Mouse (Mus musculus): Measurements from ENCODE around the gene Acads. TPM values are rescaled to one million over a fixed set of nuclear protein-coding genes. Genes with fewer than 3 reads are reported as not detected.
"Not testable (repeated sequence)": the region's sequence is repeated elsewhere in the genome, so short reads cannot be mapped to it uniquely, and the experiment has no call there.

Acads gene
- polyA plus RNA-seq, 1 experiment = 30.6 TPM

DNA sequence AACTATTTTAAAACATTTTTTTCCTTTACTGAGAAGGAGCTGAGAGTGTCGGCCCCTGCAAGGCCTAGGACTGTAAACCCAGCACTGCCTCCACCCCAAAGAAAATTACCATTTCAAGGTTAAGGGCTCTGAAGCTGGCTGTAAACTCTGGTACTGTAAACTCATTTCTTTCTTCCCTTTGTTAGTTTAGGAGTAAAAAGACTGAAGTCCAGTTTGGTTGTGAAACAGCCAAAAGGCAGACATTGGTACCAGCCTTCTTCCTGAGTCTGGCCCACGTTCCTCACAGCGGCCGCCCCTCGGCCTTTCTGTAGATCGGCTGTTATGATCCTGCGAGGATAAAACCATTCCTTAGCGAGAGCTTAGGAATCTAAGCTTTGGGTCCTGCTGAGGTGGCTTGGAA, 4.6 kb downstream of the Acads start:
- WGBS = 97% methylated on average over 8 of the region's 8 CpGs
- Histone ChIP-seq H3K4me1 (ENCODE audit: control insufficient read depth, insufficient read depth, insufficient read length) (no peaks in the 10 kb centered on the region; the same call in none of the 2 replicates), H3K4me3 (ENCODE audit: extremely low read depth, insufficient read depth, insufficient read length) (no peak overlapping the region), H3K36me3 (ENCODE audit: control insufficient read depth, insufficient read depth, low read length) (peaks cover 5% of the 10 kb centered on the region; the same call in 1 of the 2 replicates), H3K27ac (ENCODE audit: insufficient read depth, low read length) (no peak overlapping the region), H3K27me3 (ENCODE audit: control insufficient read depth, insufficient read depth, low read length) (no peaks in the 10 kb centered on the region)
- DNase-seq (ENCODE audit: low read depth in 1 of 2, low spot score in 2 of 2) = no peak
- TF ChIP-seq POLR2A (IDR thresholded peaks at IDR 0.05; ENCODE audit: low read depth, low read length) = no peak
- TF ChIP-seq CTCF (IDR thresholded peaks at IDR 0.05; ENCODE audit: extremely low read depth, insufficient read depth, insufficient read length, insufficient replicate concordance) = no peak

DNA sequence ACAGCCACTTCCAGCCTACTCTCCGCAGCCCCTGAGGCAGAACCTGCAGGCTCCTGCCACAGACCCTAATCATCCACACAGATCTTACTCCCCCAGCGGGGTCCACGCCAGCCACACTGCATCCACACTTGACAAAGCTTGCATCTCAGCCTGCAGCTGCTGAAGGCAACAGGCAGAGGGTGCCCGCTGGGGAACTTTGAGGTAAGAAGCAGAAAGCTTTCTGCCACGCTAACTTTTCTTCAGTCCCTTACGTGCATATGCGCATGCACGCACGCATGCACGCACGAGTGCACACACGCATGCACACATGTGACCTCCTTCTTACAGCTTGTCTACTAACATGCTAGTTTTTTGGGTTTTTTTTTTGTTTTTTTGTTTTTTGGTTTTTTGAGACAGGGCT, 5.9 kb downstream of the Acads start:
- TF ChIP-seq CTCF (IDR thresholded peaks at IDR 0.05; ENCODE audit: extremely low read depth, insufficient read depth, insufficient read length, insufficient replicate concordance) (no peak), POLR2A (IDR thresholded peaks at IDR 0.05; ENCODE audit: low read depth, low read length) (no peak)
- H3K27me3 ChIP-seq (ENCODE audit: control insufficient read depth, insufficient read depth, low read length) = no peaks in the 10 kb centered on the region
- no peak for DNase-seq (ENCODE audit: low read depth in 1 of 2, low spot score in 2 of 2)
- peaks cover 5% of the 10 kb centered on the region; the same call in 1 of the 2 replicates for H3K36me3 ChIP-seq (ENCODE audit: control insufficient read depth, insufficient read depth, low read length)
- H3K27ac ChIP-seq (ENCODE audit: insufficient read depth, low read length) = no peak overlapping the region
- no peaks in the 10 kb centered on the region for H3K4me1 ChIP-seq (ENCODE audit: control insufficient read depth, insufficient read depth, insufficient read length)
- WGBS = 92% methylated on average over 12 of the region's 12 CpGs
- no peak overlapping the region for H3K4me3 ChIP-seq (ENCODE audit: extremely low read depth, insufficient read depth, insufficient read length)

DNA sequence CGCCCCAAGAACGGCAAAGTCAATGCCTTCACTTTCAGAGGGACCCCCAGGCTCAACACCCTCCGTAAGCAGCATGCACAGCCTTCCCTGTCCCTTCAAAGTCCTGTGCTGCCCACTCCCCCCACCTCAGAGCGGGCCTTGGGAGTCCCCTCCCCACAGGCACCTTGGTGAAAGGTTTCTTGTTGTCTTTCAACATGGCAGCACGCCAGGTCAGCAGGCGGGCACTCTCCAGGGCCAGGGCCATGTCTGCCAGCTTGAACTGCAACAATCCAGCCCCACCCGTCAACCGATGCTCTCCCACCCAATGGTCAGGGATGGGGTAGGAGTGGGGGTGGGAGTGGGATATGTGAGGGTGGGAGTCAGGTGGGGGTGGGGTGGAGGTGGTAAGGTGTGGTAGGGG, 8.0 kb downstream of the Acads start:
- Histone ChIP-seq H3K4me1 (ENCODE audit: control insufficient read depth, insufficient read depth, insufficient read length) (no peaks in the 10 kb centered on the region), H3K36me3 (ENCODE audit: control insufficient read depth, insufficient read depth, low read length) (peaks cover 5% of the 10 kb centered on the region; the same call in 1 of the 2 replicates), H3K27ac (ENCODE audit: insufficient read depth, low read length) (no peak overlapping the region), H3K27me3 (ENCODE audit: control insufficient read depth, insufficient read depth, low read length) (no peaks in the 10 kb centered on the region), H3K4me3 (ENCODE audit: extremely low read depth, insufficient read depth, insufficient read length) (no peak overlapping the region)
- 93% methylated on average over 8 of the region's 8 CpGs for WGBS
- DNase-seq (ENCODE audit: low read depth in 1 of 2, low spot score in 2 of 2) = no peak
- no peak for TF ChIP-seq CTCF (IDR thresholded peaks at IDR 0.05; ENCODE audit: extremely low read depth, insufficient read depth, insufficient read length, insufficient replicate concordance)
- TF ChIP-seq POLR2A (IDR thresholded peaks at IDR 0.05; ENCODE audit: low read depth, low read length) = no peak

DNA sequence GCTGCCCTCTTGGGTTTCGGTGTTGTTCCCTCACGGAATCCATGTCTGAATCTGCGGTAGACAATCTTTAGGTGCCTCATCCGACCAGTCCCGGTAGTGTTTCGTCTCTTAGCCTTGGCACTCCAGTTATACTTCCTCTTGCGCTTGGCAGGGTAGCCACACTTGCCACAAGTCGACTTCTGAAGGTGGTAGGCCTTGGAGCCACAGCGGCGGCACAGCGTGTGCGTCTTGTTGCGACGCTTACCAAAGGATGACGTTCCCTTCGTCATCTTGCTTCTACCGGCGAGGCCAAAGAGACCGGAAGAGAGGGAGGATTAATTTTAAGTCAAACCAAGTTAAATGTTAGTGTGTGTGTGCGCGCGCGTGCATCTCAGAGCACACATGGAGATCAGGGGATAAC, 15.9 kb downstream of the Acads start:
- peaks cover 11% of the 10 kb centered on the region for H3K36me3 ChIP-seq (ENCODE audit: control insufficient read depth, insufficient read depth, low read length)
- 95% methylated on average over 23 of the region's 23 CpGs for WGBS
- H3K27ac ChIP-seq (ENCODE audit: insufficient read depth, low read length); H3K4me3 ChIP-seq (ENCODE audit: extremely low read depth, insufficient read depth, insufficient read length); H3K4me1 ChIP-seq (ENCODE audit: control insufficient read depth, insufficient read depth, insufficient read length); H3K27me3 ChIP-seq (ENCODE audit: control insufficient read depth, insufficient read depth, low read length); DNase-seq (ENCODE audit: low read depth in 1 of 2, low spot score in 2 of 2): not testable (repeated sequence)

DNA sequence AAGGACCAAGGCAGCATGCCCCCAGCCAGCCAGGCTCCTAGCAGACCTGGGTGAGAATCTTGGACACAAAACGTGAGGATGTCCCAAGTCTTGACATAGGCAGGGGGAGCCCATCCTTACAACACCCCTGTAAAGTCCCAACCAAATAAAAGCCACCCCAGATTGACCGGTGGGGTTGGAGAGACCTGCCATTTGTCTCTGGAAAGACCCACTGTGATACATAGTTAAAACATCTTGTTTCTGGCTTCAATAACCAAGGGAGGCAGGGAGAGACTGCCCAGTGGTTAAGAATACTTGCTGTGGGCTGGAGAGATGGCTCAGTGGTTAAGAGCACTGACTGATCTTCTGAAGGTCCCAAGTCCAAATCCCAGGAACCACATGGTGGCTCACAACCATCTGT, 16.9 kb downstream of the Acads start:
- no peak for TF ChIP-seq POLR2A (IDR thresholded peaks at IDR 0.05; ENCODE audit: low read depth, low read length)
- TF ChIP-seq CTCF (IDR thresholded peaks at IDR 0.05; ENCODE audit: extremely low read depth, insufficient read depth, insufficient read length, insufficient replicate concordance) = no peak
- H3K4me3 ChIP-seq (ENCODE audit: extremely low read depth, insufficient read depth, insufficient read length) = no peak overlapping the region
- no peaks in the 10 kb centered on the region for H3K4me1 ChIP-seq (ENCODE audit: control insufficient read depth, insufficient read depth, insufficient read length)
- peaks cover 15% of the 10 kb centered on the region for H3K36me3 ChIP-seq (ENCODE audit: control insufficient read depth, insufficient read depth, low read length)
- no peak for DNase-seq (ENCODE audit: low read depth in 1 of 2, low spot score in 2 of 2)
- H3K27ac ChIP-seq (ENCODE audit: insufficient read depth, low read length) = no peak overlapping the region
- H3K27me3 ChIP-seq (ENCODE audit: control insufficient read depth, insufficient read depth, low read length) = no peaks in the 10 kb centered on the region
- 89% methylated on average over 2 of the region's 2 CpGs for WGBS

DNA sequence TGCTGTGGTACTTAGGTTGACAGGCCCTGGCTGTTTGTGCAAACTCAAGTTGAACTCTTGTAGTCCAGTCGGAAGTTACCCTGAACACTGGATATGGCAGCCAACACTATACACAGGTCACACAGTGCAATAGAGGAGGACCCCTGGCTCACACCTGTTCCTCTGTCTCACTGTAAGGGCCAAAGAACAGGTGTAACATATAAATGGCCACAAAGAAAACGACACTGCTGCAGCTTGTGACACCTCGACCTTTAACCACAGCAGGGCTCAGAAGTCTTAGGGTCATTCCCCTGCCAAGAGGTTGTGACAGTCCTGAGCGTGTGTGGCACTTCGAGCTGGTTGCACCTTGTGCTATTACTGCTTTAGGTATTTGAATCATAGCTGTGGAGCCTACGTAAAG, 18.7 kb downstream of the Acads start:
- WGBS = 84% methylated on average over 6 of the region's 6 CpGs
- Histone ChIP-seq H3K27ac (ENCODE audit: insufficient read depth, low read length) (no peak overlapping the region), H3K27me3 (ENCODE audit: control insufficient read depth, insufficient read depth, low read length) (no peaks in the 10 kb centered on the region), H3K4me3 (ENCODE audit: extremely low read depth, insufficient read depth, insufficient read length) (no peak overlapping the region), H3K36me3 (ENCODE audit: control insufficient read depth, insufficient read depth, low read length) (peaks cover 30% of the 10 kb centered on the region), H3K4me1 (ENCODE audit: control insufficient read depth, insufficient read depth, insufficient read length) (no peaks in the 10 kb centered on the region)
- no peak for TF ChIP-seq POLR2A (IDR thresholded peaks at IDR 0.05; ENCODE audit: low read depth, low read length)
- no peak for TF ChIP-seq CTCF (IDR thresholded peaks at IDR 0.05; ENCODE audit: extremely low read depth, insufficient read depth, insufficient read length, insufficient replicate concordance)
- no peak for DNase-seq (ENCODE audit: low read depth in 1 of 2, low spot score in 2 of 2)

DNA sequence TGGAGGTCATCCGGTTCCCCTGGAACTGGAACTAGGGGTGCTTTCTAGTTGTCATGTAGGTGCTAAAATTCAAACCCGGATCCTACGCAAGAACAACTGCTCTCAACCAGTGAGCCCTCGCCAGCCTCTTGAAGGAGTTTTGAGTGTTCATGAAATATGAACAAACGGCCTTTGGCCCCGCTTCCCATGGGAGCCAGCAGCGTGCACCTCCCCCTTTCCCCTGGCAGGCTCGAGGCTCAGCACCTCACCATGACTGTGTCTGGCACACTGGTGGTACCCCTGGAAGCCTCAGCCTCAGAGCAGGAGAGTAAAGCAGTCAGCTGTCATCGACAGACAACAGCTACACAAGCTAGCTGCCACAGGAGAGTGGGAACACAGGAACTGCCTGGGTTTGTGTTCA, 19.2 kb downstream of the Acads start:
- peaks cover 32% of the 10 kb centered on the region for H3K36me3 ChIP-seq (ENCODE audit: control insufficient read depth, insufficient read depth, low read length)
- no peak for TF ChIP-seq CTCF (IDR thresholded peaks at IDR 0.05; ENCODE audit: extremely low read depth, insufficient read depth, insufficient read length, insufficient replicate concordance)
- TF ChIP-seq POLR2A (IDR thresholded peaks at IDR 0.05; ENCODE audit: low read depth, low read length) = no peak
- no peaks in the 10 kb centered on the region for H3K27me3 ChIP-seq (ENCODE audit: control insufficient read depth, insufficient read depth, low read length)
- no peak for DNase-seq (ENCODE audit: low read depth in 1 of 2, low spot score in 2 of 2)
- H3K27ac ChIP-seq (ENCODE audit: insufficient read depth, low read length) = no peak overlapping the region
- H3K4me1 ChIP-seq (ENCODE audit: control insufficient read depth, insufficient read depth, insufficient read length) = no peaks in the 10 kb centered on the region
- WGBS = 86% methylated on average over 9 of the region's 9 CpGs
- H3K4me3 ChIP-seq (ENCODE audit: extremely low read depth, insufficient read depth, insufficient read length) = no peak overlapping the region
